Comparison of ENCODE assay signal across 21 mouse cellular contexts in genomic region chr4:62526256-62526655, GRCm38 (mm10).
"Had no signal": no experiment of that assay in that cellular context is flagged by ENCODE, and none has a peak within 500 bp of the region (broad histone marks: within the 10 kb centered on the region; RNA-seq: fewer than 3 reads in every experiment).

No protein-coding gene starts in this region.

- H3K27me3 ChIP-seq: heart, embryonic 12.5 days; hindbrain, embryonic 13.5 days; hindbrain, embryonic 15.5 days; limb, embryonic 13.5 days; limb, embryonic 15.5 days; liver, embryonic 12.5 days had no signal

- H3K27ac ChIP-seq: heart, embryonic 10.5 days; hindbrain, embryonic 13.5 days; hindbrain, embryonic 15.5 days; hindbrain, postnatal 0 days; limb, embryonic 13.5 days; limb, embryonic 15.5 days; liver, embryonic 12.5 days; liver, embryonic 14.5 days had no signal

- DNase-seq: gastrocnemius, postnatal 14 days; gastrocnemius, postnatal 36 days; heart, adult 18-20 months; heart, postnatal 10 days; heart, postnatal 36 days; kidney, adult 11 months; kidney, adult 2 months; kidney, postnatal 14 days; kidney, postnatal 36 days; layer of hippocampus, adult 9-11 months; layer of hippocampus, postnatal 36 days; left cerebral cortex, postnatal 4 days had no signal

- H3K36me3 ChIP-seq: hindbrain, embryonic 13.5 days; hindbrain, embryonic 15.5 days had no signal
